Mouse (Mus musculus) left cerebral cortex, postnatal 14 days (tissue): ENCODE results near the gene Fn3k. TPM values are rescaled to one million over a fixed set of nuclear protein-coding genes. Genes with fewer than 3 reads are reported as not detected.

Experiments
- DNase-seq, 2 experiments: peaks; one replicate each; pipeline ENCODE4 v3.0.0; 2021 to 2022; ENCODE audit warnings: low spot score in 2 of 2, mixed read lengths in 1 of 2
- intact Hi-C: fragments of 180-260 bp; cut with DNase I; formaldehyde crosslinking; loops from one replicate; pipeline ENCODE4 v1.15.1; 2025
- microRNA-seq, 2 experiments: library from miRNA; unstranded; fragments of <30 nt; microRNA quantifications; one replicate each; pipeline ENCODE4 v1.2.0; 2022
- total RNA-seq, 2 experiments: library from RNA; stranded (reverse); gene quantifications; 2 replicates each; pipeline ENCODE4 v1.2.3; 2021

Fn3k gene
- total RNA-seq, 2 experiments from 2014 or later: 31.1 to 35.2 TPM

GRCm38 (mm10) chr11:121442076-121442475, 7.4 kb downstream of the Fn3k start:
- DNase-seq: no peak
- intact Hi-C loops: no loop called here

DNA sequence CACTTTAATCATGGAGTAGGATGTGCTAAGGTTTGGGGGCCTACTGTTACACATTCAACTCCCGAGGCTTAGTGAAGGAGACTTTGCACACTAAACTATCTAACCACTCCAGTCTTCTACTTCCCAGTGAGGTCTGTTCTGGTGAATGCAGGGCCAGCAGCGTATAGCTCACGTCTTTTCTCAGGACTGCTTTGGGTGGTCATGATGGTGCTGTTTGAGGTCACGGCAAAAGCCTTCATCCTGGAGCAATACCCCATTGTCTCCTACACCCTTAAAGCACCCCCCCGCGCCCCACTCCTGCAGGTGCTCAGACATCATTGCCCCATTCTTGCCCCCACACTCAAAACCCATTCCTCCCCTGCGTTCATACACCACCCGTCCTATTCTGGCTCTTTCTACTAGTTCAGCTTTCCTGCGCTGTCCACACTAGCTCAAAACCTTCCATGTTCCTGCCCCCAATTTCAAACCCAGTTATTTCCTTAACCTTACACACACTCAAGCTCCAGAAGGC, 16.6 kb downstream of the Fn3k start:
- intact Hi-C loops: loop anchor here (5.0 kb wide), 1 partner anchor 94 kb away; no protein-coding TSS in a partner anchor
- no peak for DNase-seq

DNA sequence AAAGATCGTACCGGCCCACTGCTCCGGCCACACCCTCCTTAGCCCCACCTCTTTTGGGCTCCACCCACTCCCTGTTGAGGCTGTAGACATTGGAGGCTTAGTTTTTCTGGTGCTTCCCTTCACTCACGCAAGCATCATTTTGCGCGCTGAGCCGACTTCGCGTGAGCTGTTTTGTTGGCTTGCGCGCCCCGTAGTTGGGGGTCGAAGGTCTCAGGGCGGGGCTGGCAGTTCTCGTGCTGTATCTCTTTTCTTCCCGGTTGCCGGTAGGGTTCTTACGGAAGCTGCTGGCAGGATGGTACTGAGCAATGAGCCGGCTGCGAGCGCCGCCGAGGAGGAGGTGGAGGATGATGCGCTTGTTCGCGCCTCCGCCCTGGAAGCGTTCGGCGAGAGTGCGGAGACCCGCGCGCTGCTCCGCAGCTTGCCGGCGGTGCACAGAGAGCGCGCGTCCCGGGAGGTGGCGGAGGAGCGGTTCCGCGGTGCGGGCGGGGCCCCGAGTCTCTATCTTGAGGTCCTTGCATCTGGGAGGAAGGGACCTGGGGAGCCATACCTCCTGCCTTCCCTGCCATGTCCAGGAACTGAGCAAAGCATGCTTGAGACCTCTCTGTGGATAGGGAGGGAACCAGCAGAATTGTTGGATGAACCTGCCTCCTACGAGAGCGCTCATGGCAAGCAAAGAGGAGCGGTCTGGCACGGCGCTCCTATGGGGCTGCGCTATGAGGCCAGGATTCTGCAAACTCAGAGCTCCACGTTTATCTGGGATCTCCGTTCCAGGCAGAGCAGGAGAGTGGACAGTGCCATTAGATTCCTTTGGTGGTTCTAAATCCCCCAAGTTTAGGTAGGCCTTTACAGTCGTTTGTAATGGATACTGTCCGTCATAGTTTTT, 17.3 kb downstream of the Fn3k start, which contains the start of gene Tbcd:
Gene Tbcd (plus strand): TSS at position 197 of the 883 bp plus-strand sequence.
- intact Hi-C loops: loop anchor here (5.0 kb wide), 1 partner anchor 95 kb away; no protein-coding TSS in a partner anchor
- DNase-seq: peak; percentile 96

GRCm38 (mm10) chr11:121457874-121458273, 23.2 kb downstream of the Fn3k start:
- no peak for DNase-seq
- intact Hi-C loops: no loop called here

DNA sequence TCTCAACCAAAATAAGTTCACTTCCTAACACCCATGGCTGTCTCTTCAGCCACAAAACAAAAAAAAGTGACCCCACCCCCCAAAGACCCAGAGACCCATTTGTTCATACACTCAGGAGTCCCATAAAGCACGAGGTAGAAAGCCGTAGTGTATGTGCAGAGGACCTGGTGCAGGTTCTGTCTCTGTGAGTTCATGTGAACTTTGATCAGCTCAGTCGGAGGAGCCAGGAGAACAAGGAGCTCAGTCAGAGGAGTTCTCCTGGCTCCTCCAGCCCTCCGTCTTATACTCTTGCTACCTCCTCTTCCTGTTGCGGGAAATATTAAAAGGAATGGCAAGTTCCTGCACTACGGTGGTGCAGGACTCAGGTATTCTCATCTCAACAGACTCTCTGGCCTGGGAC, 32.7 kb downstream of the Fn3k start:
- DNase-seq: no peak
- intact Hi-C loops: no loop called here

DNA sequence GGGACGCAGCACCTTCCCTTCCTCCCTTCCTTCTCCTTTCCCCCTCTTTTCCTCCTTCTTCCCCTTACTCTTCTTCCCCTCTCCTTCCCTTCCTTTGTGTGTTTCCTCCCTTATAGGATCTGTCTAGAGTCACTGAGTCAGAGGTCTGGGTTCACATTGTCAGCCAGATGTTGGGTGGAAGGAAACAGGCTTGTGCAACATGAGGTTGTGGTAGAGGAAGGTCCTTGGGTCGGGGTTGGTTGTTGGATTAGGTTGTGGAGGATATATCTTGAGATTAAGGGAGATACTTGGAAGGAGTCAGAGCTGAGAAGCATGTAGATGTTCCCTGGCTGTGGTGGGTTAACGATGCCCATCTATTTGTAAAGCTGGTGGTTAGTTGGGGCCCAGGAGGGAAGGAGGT, 40.1 kb downstream of the Fn3k start:
- intact Hi-C loops: loop anchor here (2.0 kb wide), 1 partner anchor 334 kb away; no protein-coding TSS in a partner anchor
- DNase-seq: no peak

DNA sequence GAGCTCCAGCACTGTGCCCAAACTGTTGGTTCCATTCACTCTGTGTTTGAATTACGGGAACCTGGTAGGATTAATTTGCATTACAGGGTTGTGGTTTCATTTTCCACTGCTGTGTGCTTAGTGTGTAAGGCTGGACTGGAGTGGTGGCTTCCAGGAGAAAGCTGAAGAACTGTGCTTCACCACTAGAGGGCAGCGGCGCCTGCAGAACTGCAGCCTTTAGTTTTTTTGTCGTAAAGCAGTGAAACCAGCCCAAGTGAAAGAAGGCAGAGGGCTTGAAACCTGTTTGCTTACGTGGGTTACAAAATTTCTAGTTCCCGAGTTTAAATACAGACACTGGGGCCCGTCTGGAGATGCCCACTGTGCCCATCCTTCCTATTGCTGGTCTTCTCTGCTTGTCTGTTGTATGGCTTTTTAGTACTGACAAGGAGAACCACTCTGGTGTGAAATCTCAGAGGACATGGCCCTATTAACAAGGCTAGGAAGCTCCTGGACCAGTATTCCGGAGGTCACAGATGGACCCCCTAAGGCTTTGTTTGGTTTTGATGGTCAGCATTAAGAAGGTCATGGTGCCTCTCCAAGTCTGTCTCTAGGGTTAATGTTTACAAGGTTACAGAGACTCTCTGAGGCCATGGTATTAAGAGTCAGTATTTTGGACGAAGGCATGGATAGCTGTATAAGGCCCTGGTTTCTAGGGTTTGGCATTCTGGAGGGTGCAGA, 41.1 kb downstream of the Fn3k start:
- intact Hi-C loops: loop anchor here (2.0 kb wide), 1 partner anchor 333 kb away; no protein-coding TSS in a partner anchor
- peak; percentile 81 to 83 for DNase-seq

GRCm38 (mm10) chr11:121479476-121480203, 44.9 kb downstream of the Fn3k start:
- no peak for DNase-seq

DNA sequence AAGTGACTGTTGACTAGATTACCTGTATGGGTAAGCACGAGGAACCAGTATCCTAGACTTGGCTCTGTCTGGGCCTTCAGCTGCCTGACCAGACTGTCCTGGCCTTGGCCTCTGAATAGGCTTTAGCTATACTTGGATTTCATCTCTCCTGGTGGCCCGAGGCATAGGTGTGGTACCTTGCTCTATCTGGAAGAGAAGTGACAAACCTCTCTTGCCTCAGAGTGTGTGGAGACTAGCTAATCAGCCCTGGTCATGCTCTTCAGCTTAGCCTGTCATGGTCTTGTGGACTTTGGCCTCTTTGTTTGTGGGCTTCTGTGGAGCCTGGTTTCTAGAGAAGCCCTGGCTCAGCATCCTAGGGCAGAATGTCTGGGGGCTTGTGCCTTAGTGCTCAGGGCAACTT, 46.4 kb downstream of the Fn3k start:
- intact Hi-C loops: no loop called here
- DNase-seq: no peak

More at GRCm38 (mm10) chr11:121479476-121480203, 44.9 kb downstream of the Fn3k start:
- intact Hi-C loops: no loop called here

- no peak for DNase-seq
- intact Hi-C loops: no loop called here
These were observed 51.2 kb downstream of the Fn3k start for GRCm38 (mm10) chr11:121485882-121486281.

GRCm38 (mm10) chr11:121490651-121491050, 55.9 kb downstream of the Fn3k start:
- intact Hi-C loops: no loop called here
- DNase-seq: no peak

Small RNA genes lying within 50 kb of the gene (microRNA-seq; reads per million reads assigned to microRNA genes)
- 0.26 to 0.34 reads per million in 2 experiments for gene Mir7236

Other genes starting within 250 kb of the Fn3k start
- 10 to 100 TPM; 30.6 to 32.4 TPM for gene Hexdc, start 230.5 kb upstream of the Fn3k start, total RNA-seq
- gene Ogfod3, start 230.2 kb upstream of the Fn3k start, total RNA-seq: 1 to 10 TPM; 7.1 to 7.4 TPM
- 10 to 100 TPM; 21.1 to 23.8 TPM for gene Cybc1, start 205.6 kb upstream of the Fn3k start, total RNA-seq
- gene Narf, start 197.7 kb upstream of the Fn3k start, total RNA-seq: 10 to 100 TPM; 67.4 to 70.7 TPM
- gene Foxk2, start 174.9 kb upstream of the Fn3k start, total RNA-seq: 100 to 1,000 TPM; 115 TPM
- gene Wdr45b, start 80.5 kb upstream of the Fn3k start, total RNA-seq: 10 to 100 TPM; 62.2 to 68.9 TPM
- gene Rab40b, start 46.7 kb upstream of the Fn3k start, total RNA-seq: 10 to 100 TPM; 42.2 to 44.7 TPM
- gene Fn3krp, start 13.5 kb upstream of the Fn3k start, total RNA-seq: 10 to 100 TPM; 32.9 to 34.5 TPM
- 10 to 100 TPM; 45.9 to 48.2 TPM for gene Tbcd, start 17.0 kb downstream of the Fn3k start, total RNA-seq
- gene Zfp750, start 84.4 kb downstream of the Fn3k start, total RNA-seq: not detected
- 1 to 10 TPM; 5.7 to 7.1 TPM for gene B3gntl1, start 238.2 kb downstream of the Fn3k start, total RNA-seq